Mouse (Mus musculus): ENCODE measurements at regions not wholly inside any gene's neighbourhood (a gene's known extent, or its start where the extent isn't known, plus 50 kb on each side); places are given as distances from the start of the nearest gene placed in this dataset.

GRCm38 (mm10) chr3:39313563-39313962, 426.8 kb downstream of the Fat4 start:
- Histone ChIP-seq H3K36me3 (ENCODE audit: control insufficient read depth, insufficient read depth, low read length) (no peaks in the 10 kb centered on the region), H3K4me1 (ENCODE audit: control insufficient read depth, insufficient read depth, insufficient read length) (no peaks in the 10 kb centered on the region), H3K27ac (ENCODE audit: insufficient read depth, low read length) (no peak overlapping the region), H3K4me3 (ENCODE audit: extremely low read depth, insufficient read depth, insufficient read length) (no peak overlapping the region), H3K27me3 (ENCODE audit: control insufficient read depth, insufficient read depth, low read length) (no peaks in the 10 kb centered on the region)
- no peak for DNase-seq (ENCODE audit: low read depth in 1 of 2, low spot score in 2 of 2)
- 93% methylated on average over 4 of the region's 4 CpGs for WGBS
- TF ChIP-seq CTCF (IDR thresholded peaks at IDR 0.05; ENCODE audit: extremely low read depth, insufficient read depth, insufficient read length, insufficient replicate concordance) (no peak), POLR2A (IDR thresholded peaks at IDR 0.05; ENCODE audit: low read depth, low read length) (no peak)

GRCm38 (mm10) chr3:39320851-39321250, 434.1 kb downstream of the Fat4 start:
- Histone ChIP-seq H3K4me1 (ENCODE audit: control insufficient read depth, insufficient read depth, insufficient read length) (no peaks in the 10 kb centered on the region), H3K27ac (ENCODE audit: insufficient read depth, low read length) (no peak overlapping the region), H3K36me3 (ENCODE audit: control insufficient read depth, insufficient read depth, low read length) (no peaks in the 10 kb centered on the region), H3K4me3 (ENCODE audit: extremely low read depth, insufficient read depth, insufficient read length) (no peak overlapping the region), H3K27me3 (ENCODE audit: control insufficient read depth, insufficient read depth, low read length) (no peaks in the 10 kb centered on the region)
- no peak for DNase-seq (ENCODE audit: low read depth in 1 of 2, low spot score in 2 of 2)
- TF ChIP-seq POLR2A (IDR thresholded peaks at IDR 0.05; ENCODE audit: low read depth, low read length) = no peak
- TF ChIP-seq CTCF (IDR thresholded peaks at IDR 0.05; ENCODE audit: extremely low read depth, insufficient read depth, insufficient read length, insufficient replicate concordance) = no peak
- whole genome bisulfite sequencing = 82% methylated on average over 7 of the region's 7 CpGs

GRCm38 (mm10) chr3:39322225-39322624, 435.5 kb downstream of the Fat4 start:
- Histone ChIP-seq H3K27me3 (ENCODE audit: control insufficient read depth, insufficient read depth, low read length) (no peaks in the 10 kb centered on the region), H3K27ac (ENCODE audit: insufficient read depth, low read length) (no peak overlapping the region), H3K36me3 (ENCODE audit: control insufficient read depth, insufficient read depth, low read length) (no peaks in the 10 kb centered on the region), H3K4me3 (ENCODE audit: extremely low read depth, insufficient read depth, insufficient read length) (no peak overlapping the region), H3K4me1 (ENCODE audit: control insufficient read depth, insufficient read depth, insufficient read length) (no peaks in the 10 kb centered on the region)
- no peak for DNase-seq (ENCODE audit: low read depth in 1 of 2, low spot score in 2 of 2)
- WGBS = 69% methylated on average over 5 of the region's 5 CpGs
- TF ChIP-seq POLR2A (IDR thresholded peaks at IDR 0.05; ENCODE audit: low read depth, low read length) = no peak
- no peak for TF ChIP-seq CTCF (IDR thresholded peaks at IDR 0.05; ENCODE audit: extremely low read depth, insufficient read depth, insufficient read length, insufficient replicate concordance)

- no peak overlapping the region for H3K27ac ChIP-seq (ENCODE audit: insufficient read depth, low read length)
- DNase-seq (ENCODE audit: low read depth in 1 of 2, low spot score in 2 of 2) = no peak
- WGBS = 72% methylated on average over 8 of the region's 8 CpGs
- H3K36me3 ChIP-seq (ENCODE audit: control insufficient read depth, insufficient read depth, low read length) = no peaks in the 10 kb centered on the region
- H3K4me1 ChIP-seq (ENCODE audit: control insufficient read depth, insufficient read depth, insufficient read length) = no peaks in the 10 kb centered on the region
- H3K4me3 ChIP-seq (ENCODE audit: extremely low read depth, insufficient read depth, insufficient read length) = no peak overlapping the region
- H3K27me3 ChIP-seq (ENCODE audit: control insufficient read depth, insufficient read depth, low read length) = no peaks in the 10 kb centered on the region
- TF ChIP-seq POLR2A (IDR thresholded peaks at IDR 0.05; ENCODE audit: low read depth, low read length) (no peak), CTCF (IDR thresholded peaks at IDR 0.05; ENCODE audit: extremely low read depth, insufficient read depth, insufficient read length, insufficient replicate concordance) (no peak)
Measured at GRCm38 (mm10) chr3:39335612-39336230, 449.0 kb downstream of the Fat4 start.

GRCm38 (mm10) chr3:39341161-39341687, 454.5 kb downstream of the Fat4 start:
- no peaks in the 10 kb centered on the region for H3K36me3 ChIP-seq (ENCODE audit: control insufficient read depth, insufficient read depth, low read length)
- TF ChIP-seq POLR2A (IDR thresholded peaks at IDR 0.05; ENCODE audit: low read depth, low read length) = no peak
- no peak for TF ChIP-seq CTCF (IDR thresholded peaks at IDR 0.05; ENCODE audit: extremely low read depth, insufficient read depth, insufficient read length, insufficient replicate concordance)
- DNase-seq (ENCODE audit: low read depth in 1 of 2, low spot score in 2 of 2) = no peak
- WGBS = 84% methylated on average over 3 of the region's 3 CpGs
- no peaks in the 10 kb centered on the region for H3K27me3 ChIP-seq (ENCODE audit: control insufficient read depth, insufficient read depth, low read length)
- no peak overlapping the region for H3K27ac ChIP-seq (ENCODE audit: insufficient read depth, low read length)
- H3K4me1 ChIP-seq (ENCODE audit: control insufficient read depth, insufficient read depth, insufficient read length) = no peaks in the 10 kb centered on the region
- H3K4me3 ChIP-seq (ENCODE audit: extremely low read depth, insufficient read depth, insufficient read length) = no peak overlapping the region

DNA sequence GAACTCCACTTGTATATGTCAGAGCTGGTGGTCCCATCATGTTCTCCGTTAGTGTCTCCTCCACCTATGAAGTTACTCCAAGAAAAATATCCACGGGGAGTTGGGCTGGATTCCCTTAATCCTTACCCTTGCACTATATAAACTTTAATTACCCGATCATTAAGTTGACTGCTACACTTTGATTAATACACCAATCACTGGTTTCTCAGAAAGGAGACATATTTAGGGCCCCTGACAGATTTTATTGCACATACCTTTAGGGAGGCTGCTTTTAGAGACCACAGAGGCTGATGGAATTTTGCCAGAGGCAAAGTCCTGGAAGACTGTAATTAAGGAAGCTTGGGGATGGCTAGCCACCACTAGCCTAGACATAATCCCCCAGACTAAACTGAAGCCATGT, 457.3 kb downstream of the Fat4 start:
- Histone ChIP-seq H3K27me3 (ENCODE audit: control insufficient read depth, insufficient read depth, low read length) (no peaks in the 10 kb centered on the region), H3K27ac (ENCODE audit: insufficient read depth, low read length) (no peak overlapping the region), H3K4me1 (ENCODE audit: control insufficient read depth, insufficient read depth, insufficient read length) (no peaks in the 10 kb centered on the region), H3K36me3 (ENCODE audit: control insufficient read depth, insufficient read depth, low read length) (no peaks in the 10 kb centered on the region), H3K4me3 (ENCODE audit: extremely low read depth, insufficient read depth, insufficient read length) (no peak overlapping the region)
- TF ChIP-seq CTCF (IDR thresholded peaks at IDR 0.05; ENCODE audit: extremely low read depth, insufficient read depth, insufficient read length, insufficient replicate concordance) (no peak), POLR2A (IDR thresholded peaks at IDR 0.05; ENCODE audit: low read depth, low read length) (no peak)
- WGBS = 81% methylated on average over 3 of the region's 3 CpGs
- no peak for DNase-seq (ENCODE audit: low read depth in 1 of 2, low spot score in 2 of 2)

DNA sequence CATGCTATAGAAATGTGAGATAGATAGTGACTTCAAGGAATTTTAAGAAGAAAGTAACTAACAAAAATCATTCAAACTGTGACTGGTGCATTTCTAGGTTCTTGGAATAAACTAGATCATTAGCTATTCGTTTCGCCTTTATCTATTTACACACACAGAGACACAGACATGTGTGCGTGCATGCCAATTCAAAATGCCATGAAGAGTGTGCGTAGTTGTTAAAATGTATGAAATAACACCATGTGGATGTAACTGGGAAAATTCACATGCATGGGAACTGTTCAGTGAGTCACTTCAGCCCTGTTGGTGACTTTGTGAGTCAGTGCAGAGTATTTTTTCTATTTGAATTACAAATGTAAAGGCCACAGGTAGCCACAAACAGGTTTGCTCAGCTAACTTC, 460.8 kb downstream of the Fat4 start:
- Histone ChIP-seq H3K4me3 (ENCODE audit: extremely low read depth, insufficient read depth, insufficient read length) (no peak overlapping the region), H3K27ac (ENCODE audit: insufficient read depth, low read length) (no peak overlapping the region), H3K36me3 (ENCODE audit: control insufficient read depth, insufficient read depth, low read length) (no peaks in the 10 kb centered on the region), H3K4me1 (ENCODE audit: control insufficient read depth, insufficient read depth, insufficient read length) (no peaks in the 10 kb centered on the region), H3K27me3 (ENCODE audit: control insufficient read depth, insufficient read depth, low read length) (no peaks in the 10 kb centered on the region)
- 95% methylated on average over 4 of the region's 4 CpGs for WGBS
- DNase-seq (ENCODE audit: low read depth in 1 of 2, low spot score in 2 of 2) = no peak
- TF ChIP-seq CTCF (IDR thresholded peaks at IDR 0.05; ENCODE audit: extremely low read depth, insufficient read depth, insufficient read length, insufficient replicate concordance) = no peak
- TF ChIP-seq POLR2A (IDR thresholded peaks at IDR 0.05; ENCODE audit: low read depth, low read length) = no peak

Measured in spleen, adult 2 months (tissue).